ENCODE assay signal across 8 mouse cellular contexts in genomic region chr11:94209695-94210131, GRCm38 (mm10). TPM values are rescaled to one million over a fixed set of nuclear protein-coding genes. Genes with fewer than 3 reads are reported as not detected.
DNase-seq lines count a peak whose midpoint lies in the region; ATAC-seq and TF ChIP-seq lines count a peak whose summit lies in the region.

No protein-coding gene starts in this region.

- no peak for TF ChIP-seq CTCF in kidney, postnatal 0 days (IDR thresholded peaks at IDR 0.05; ENCODE audit: low read depth)

- H3K9ac ChIP-seq in kidney, postnatal 0 days (ENCODE audit: low read depth, low read length) = peak overlapping the region; percentile 66
- H3K9ac ChIP-seq in ES-E14 (ENCODE audit: insufficient read depth, low read depth, low read length, poor library complexity, severe bottlenecking) = peak overlapping the region; percentile 57
- peak overlapping the region; percentile 70 for H3K9ac ChIP-seq in midbrain, embryonic 13.5 days (replicated peaks)

- no peaks in the 10 kb centered on the region for H3K27me3 ChIP-seq in kidney, postnatal 0 days (ENCODE audit: insufficient read depth, low read length)
- no peaks in the 10 kb centered on the region for H3K27me3 ChIP-seq in midbrain, embryonic 13.5 days

- in situ Hi-C loops in ES-E14 (cut with MboI; ENCODE audit: low sequenced_read_pairs in 2 of 2, unreplicated experiment in 2 of 2) = no loop called here

- peak overlapping the region; percentile 74 for H3K4me2 ChIP-seq in kidney, postnatal 0 days (ENCODE audit: low read length)
- peak overlapping the region; percentile 97 for H3K4me2 ChIP-seq in midbrain, embryonic 13.5 days (replicated peaks)

- H3K9me3 ChIP-seq in kidney, postnatal 0 days (replicated peaks; ENCODE audit: low read length) = no peaks in the 10 kb centered on the region
- no peaks in the 10 kb centered on the region for H3K9me3 ChIP-seq in ES-E14 (ENCODE audit: control insufficient read depth, insufficient read depth, low read depth, low read length)
- no peaks in the 10 kb centered on the region for H3K9me3 ChIP-seq in midbrain, embryonic 13.5 days

- H3K4me1 ChIP-seq in kidney, postnatal 0 days (replicated peaks; ENCODE audit: insufficient read depth, low read length) = no peaks in the 10 kb centered on the region; the same call in 1 of the 2 replicates
- peaks cover 3 to 8% of the 10 kb centered on the region in 2 experiments; a peak in 2 of 4 replicates for H3K4me1 ChIP-seq in ES-E14 (ENCODE audit: control insufficient read depth in 2 of 2, insufficient read depth in 2 of 2, low read length in 2 of 2, poor library complexity in 1 of 2)
- peaks cover 22% of the 10 kb centered on the region for H3K4me1 ChIP-seq in midbrain, embryonic 13.5 days (replicated peaks)

- WGBS in kidney, postnatal 0 days = 2% methylated on average over 14 of the region's 14 CpGs
- WGBS in midbrain, embryonic 13.5 days = 2% methylated on average over 14 of the region's 14 CpGs

- peak overlapping the region; percentile 36 for H3K4me3 ChIP-seq in kidney, postnatal 0 days (replicated peaks; ENCODE audit: low read depth, low read length)
- H3K4me3 ChIP-seq in ES-E14 (ENCODE audit: insufficient read depth in 1 of 2, low read depth in 1 of 2, low read length in 2 of 2, poor library complexity in 1 of 2, severe bottlenecking in 1 of 2) = peak overlapping the region; percentile 61 to 79
- peak overlapping the region; percentile 98 for H3K4me3 ChIP-seq in midbrain, embryonic 13.5 days (replicated peaks)

- H3K27ac ChIP-seq in kidney, postnatal 0 days = peak overlapping the region; percentile 95
- H3K27ac ChIP-seq in ES-E14 (ENCODE audit: insufficient read depth, low read depth, low read length, poor library complexity, severe bottlenecking) = peak overlapping the region; percentile 65
- peak overlapping the region; percentile 97 for H3K27ac ChIP-seq in midbrain, embryonic 13.5 days

- H3K36me3 ChIP-seq in kidney, postnatal 0 days (ENCODE audit: insufficient read depth, low read length) = 0 out of 2 replicates have a peak, but pooled peaks cover 9% of the 10 kb centered on the region
- H3K36me3 ChIP-seq in ES-E14 (ENCODE audit: control insufficient read depth, insufficient read depth, low read length, poor library complexity, severe bottlenecking) = peaks cover 10% of the 10 kb centered on the region; the same call in 1 of the 2 replicates
- peaks cover 11% of the 10 kb centered on the region for H3K36me3 ChIP-seq in midbrain, embryonic 13.5 days

- peak; percentile 45 for DNase-seq in kidney, postnatal 0 days (ENCODE audit: low spot score)
- DNase-seq in kidney, adult 8-10 months = no peak
- DNase-seq in ES-E14 (ENCODE audit: low read depth, low spot score) = peak; percentile 24
- peak; percentile 57 to 73 for DNase-seq in left cerebral cortex, postnatal 14 days (ENCODE audit: low spot score in 2 of 2)
- DNase-seq in adrenal gland, postnatal 10 days = no peak
- DNase-seq in adrenal gland, postnatal 25 days = no peak

- no peak for ATAC-seq in kidney, postnatal 0 days (replicated peaks; ENCODE audit: low FRiP score, low read depth)
- ATAC-seq in erythroid progenitor cell, adult 5-6 weeks (replicated peaks; ENCODE audit: low FRiP score, poor library complexity, severe bottlenecking) = peak; percentile 8; the same call in 1 of the 2 replicates
- no peak for ATAC-seq in midbrain, embryonic 13.5 days

- intact Hi-C loops in left cerebral cortex, postnatal 14 days (cut with DNase I) = loop anchor here (1.0 to 5.0 kb wide), 3 partner anchors 49 to 162 kb away; no protein-coding TSS in a partner anchor

TF ChIP-seq in ES-E14, 5 proteins besides CTCF, POLR2A, EP300 and RAD21:
- TF ChIP-seq ZNF384 (IDR thresholded peaks at IDR 0.05; ENCODE audit: low read depth, low read length) (peak; percentile 69; the same call in 1 of the 2 replicates), CHD2 (IDR thresholded peaks at IDR 0.05; ENCODE audit: low read depth, low read length) (no peak), MAFK (IDR thresholded peaks at IDR 0.05; ENCODE audit: insufficient read depth, low read depth, low read length) (no peak), ZC3H11A (IDR thresholded peaks at IDR 0.05; ENCODE audit: borderline replicate concordance, low read depth, low read length) (no peak), HCFC1 (IDR thresholded peaks at IDR 0.05; ENCODE audit: borderline replicate concordance, insufficient read depth, low read length) (no peak)

RNA-seq across cellular contexts. Expression of gene Tob1, which starts 1.5 kb away (rescaled TPM):
- 55.2 and 56.6 TPM in 2 replicates for polyA plus RNA-seq in kidney, postnatal 0 days (2015; fragmentation: Nextera tagmentation; extraction: Ambion mirVana)
- total RNA-seq in ES-E14 (2012; rRNA removed) = 10.8 and 11.3 TPM in 2 replicates
- total RNA-seq in erythroid progenitor cell, adult 5-6 weeks (2015; ENCODE audit: low replicate concordance) = 8.6 and 11.3 TPM in 2 replicates
- 6.8 and 8.5 TPM in 2 replicates for total RNA-seq in erythroid progenitor cell, adult 5-6 weeks (2017; ENCODE audit: low replicate concordance)
- total RNA-seq in left cerebral cortex, postnatal 14 days (2021) = 10 to 100 TPM; 33.7 to 37.3 TPM
- polyA plus RNA-seq in midbrain, embryonic 13.5 days (2015; fragmentation: Nextera tagmentation; extraction: Ambion mirVana) = 33.0 and 33.2 TPM in 2 replicates
- total RNA-seq in adrenal gland, postnatal 10 days (2021) = 100 to 1,000 TPM; 111 to 183 TPM
- total RNA-seq in adrenal gland, postnatal 25 days (2021) = 245 and 267 TPM in 2 replicates

RNA-seq across cellular contexts. Expression of gene Wfikkn2, which starts 36.1 kb away (rescaled TPM):
- 1.0 and 1.2 TPM in 2 replicates for polyA plus RNA-seq in kidney, postnatal 0 days (2015; fragmentation: Nextera tagmentation; extraction: Ambion mirVana)
- 0.31 and 0.53 TPM in 2 replicates for total RNA-seq in ES-E14 (2012; rRNA removed)
- total RNA-seq in erythroid progenitor cell, adult 5-6 weeks (2015; ENCODE audit: low replicate concordance) = 0.42 TPM in 1 of 2 replicates, not detected in the other
- 0.51 and 0.53 TPM in 2 replicates for total RNA-seq in erythroid progenitor cell, adult 5-6 weeks (2017; ENCODE audit: low replicate concordance)
- total RNA-seq in left cerebral cortex, postnatal 14 days (2021) = 1 to 10 TPM; 1.4 to 1.8 TPM
- polyA plus RNA-seq in midbrain, embryonic 13.5 days (2015; fragmentation: Nextera tagmentation; extraction: Ambion mirVana) = 2.9 and 3.4 TPM in 2 replicates
- total RNA-seq in adrenal gland, postnatal 10 days (2021) = 1 to 10 TPM in 1 of 2 experiments, under 1 TPM in 1; 0.63 to 1.1 TPM
- total RNA-seq in adrenal gland, postnatal 25 days (2021) = 0.39 TPM in 1 of 2 replicates, not detected in the other

Comparison
In these comparisons a context has a peak if more than half of its experiments do, and no peak if none do; other contexts are left out.
1. DNase-seq: peak in kidney, postnatal 0 days (single experiment), ES-E14 (single experiment) and left cerebral cortex, postnatal 14 days (2 of 2); none in kidney, adult 8-10 months (0 of 2), adrenal gland, postnatal 10 days (single experiment) and adrenal gland, postnatal 25 days (single experiment).
2. H3K4me3 ChIP-seq: peak in every context shown above with its lines; median percentile 98 in midbrain, embryonic 13.5 days; 70 in ES-E14; 36 in kidney, postnatal 0 days.
3. Peak in every context shown above with its lines, with median percentiles within 50 percentile points of each other: H3K27ac ChIP-seq and H3K9ac ChIP-seq.